Mouse (Mus musculus): ENCODE measurements around the gene Kdelc2.
A peak's percentile ranks its signal among the peaks of the same experiment; 100 is the strongest.

Gene Kdelc2

DNA sequence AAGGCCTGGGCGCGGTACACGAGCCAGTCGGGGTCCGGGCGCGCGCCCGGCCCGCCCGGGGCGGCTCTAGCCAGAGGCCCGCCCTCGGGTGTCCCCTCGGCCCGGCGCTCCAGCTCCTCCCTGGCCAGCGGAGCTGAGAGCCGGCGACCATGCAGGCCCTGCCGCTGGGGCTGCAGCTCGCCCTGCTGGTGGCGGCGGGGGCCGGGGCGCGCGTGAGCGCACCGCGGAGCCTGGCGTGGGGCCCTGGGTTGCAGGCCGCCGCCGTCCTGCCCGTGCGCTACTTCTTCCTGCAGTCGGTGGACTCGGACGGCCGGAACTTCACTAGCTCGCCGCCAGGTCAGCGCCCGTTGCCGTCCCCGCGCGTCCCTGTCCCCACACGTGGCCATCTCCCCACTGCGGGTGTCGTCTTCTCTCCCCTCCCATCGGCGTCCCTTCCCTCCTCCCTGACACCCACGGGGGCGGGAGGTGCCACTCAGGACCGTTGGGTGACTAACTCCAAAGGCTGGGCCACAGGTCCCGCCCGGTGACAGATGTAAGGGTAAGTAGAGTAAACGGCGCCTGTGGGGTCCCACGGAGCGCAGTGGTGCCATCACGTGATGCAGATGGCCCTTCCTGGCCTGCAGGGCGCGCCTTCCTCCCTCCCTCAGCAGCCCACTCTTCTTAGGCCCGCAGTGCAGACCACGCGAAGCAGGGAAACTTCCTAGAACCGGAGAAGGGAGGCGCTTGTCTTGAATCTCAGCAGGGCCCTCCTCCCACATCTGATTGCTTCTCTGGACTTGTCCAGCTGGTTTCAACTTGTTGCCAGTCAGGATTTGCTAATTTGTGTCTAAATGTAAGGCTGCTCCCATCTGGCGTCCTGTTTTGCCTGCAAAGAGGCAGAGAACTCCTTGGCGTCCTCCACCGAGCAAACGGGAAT, at the start of gene Kdelc2:
Gene Kdelc2, plus strand, starts transcription at position 75 of the 916 bp plus-strand sequence.
- peak; percentile 84 for DNase-seq

DNA sequence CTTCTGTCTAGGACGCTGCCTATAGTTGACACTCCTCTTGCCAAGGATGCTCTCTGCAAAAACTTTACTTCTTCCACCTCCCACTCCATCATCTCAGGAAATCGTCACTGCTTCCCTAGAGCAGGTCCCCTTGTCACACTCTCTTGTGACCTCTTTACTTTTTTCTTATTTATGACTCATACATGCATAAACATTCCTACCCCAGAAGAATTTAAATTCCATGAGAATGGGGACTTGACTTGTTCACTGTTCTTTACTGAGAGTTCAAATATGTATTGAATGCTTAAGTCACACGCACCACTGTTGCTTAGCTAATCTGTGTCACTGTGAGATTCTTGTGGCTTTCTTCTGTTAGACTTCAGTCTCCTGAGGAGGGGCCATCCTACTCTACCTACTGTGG, 48.7 kb upstream of the Kdelc2 start:
- DNase-seq: no peak

DNA sequence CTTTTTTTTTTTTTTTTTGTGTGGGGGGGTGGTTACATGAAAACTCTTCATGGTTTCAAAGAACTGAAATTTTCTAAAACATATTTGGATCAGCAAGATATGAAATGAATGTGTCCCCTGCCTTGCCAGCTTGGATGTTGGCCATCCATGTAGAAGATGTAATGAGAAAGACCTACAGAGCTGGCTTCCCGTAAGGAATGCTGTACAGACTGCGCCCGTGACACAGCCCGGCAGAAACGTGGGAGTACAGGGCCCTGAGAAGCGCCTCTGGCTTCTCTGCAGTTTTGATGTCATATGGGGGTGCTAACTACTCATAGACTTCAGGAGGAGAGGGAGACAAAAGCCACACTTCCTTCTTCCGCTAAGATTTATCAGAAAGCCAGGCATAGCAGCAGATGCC, 44.2 kb upstream of the Kdelc2 start:
- DNase-seq: no peak

DNA sequence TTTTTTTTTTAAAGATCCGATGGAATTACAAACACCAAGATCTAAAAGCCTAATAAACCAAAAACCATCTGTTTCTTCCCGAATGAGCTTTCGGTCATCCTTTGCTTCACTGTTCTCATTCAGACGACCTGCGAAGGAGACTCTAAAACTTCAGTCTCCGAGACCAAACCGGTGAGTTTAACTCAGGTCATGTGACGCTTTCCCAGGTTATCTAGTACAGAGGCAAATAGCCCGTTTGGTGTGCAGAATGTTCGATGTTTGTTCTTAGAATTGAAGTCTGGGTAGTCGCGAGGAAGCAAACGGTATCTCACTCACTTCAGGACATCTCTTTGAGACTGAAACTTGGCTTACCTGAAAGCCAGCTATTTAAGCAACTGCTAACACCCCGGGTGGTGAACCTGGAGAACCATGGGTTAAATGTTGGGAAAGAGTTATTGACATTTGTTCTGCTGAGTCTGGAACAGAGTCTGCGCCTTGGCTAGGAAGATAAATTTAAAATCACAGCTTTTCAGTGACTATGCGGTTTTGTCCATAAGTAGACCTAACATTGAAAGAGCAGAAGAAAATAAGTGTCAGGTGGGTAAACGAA, 43.4 kb upstream of the Kdelc2 start:
- no peak for DNase-seq

- DNase-seq: peak; percentile 77
These were observed 42.9 kb upstream of the Kdelc2 start for GRCm38 (mm10) chr9:53340969-53341368.

- DNase-seq: no peak
These were observed 41.8 kb upstream of the Kdelc2 start for GRCm38 (mm10) chr9:53341981-53342380.

GRCm38 (mm10) chr9:53344646-53345432, 39.0 kb upstream of the Kdelc2 start:
- no peak for DNase-seq

DNA sequence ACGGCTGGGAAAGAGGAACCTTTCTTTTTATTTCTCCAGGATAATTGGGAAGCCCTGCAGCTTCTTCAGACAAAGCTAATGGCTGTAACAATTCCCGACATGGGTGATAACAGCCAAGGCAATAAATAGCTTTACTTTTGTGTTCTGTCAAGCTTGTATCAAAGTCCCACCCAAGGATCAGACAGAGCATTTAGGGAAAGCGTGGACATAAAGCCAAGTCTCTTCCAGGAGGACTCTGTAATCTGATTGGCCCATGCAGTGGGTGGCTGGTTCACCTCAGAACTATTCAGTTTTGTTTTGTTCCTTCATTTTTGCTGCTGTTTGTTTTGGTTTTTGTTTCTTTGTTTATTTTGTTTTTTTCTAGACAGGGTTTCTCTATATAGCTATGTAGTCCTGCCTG, 38.1 kb upstream of the Kdelc2 start:
- DNase-seq: no peak

DNA sequence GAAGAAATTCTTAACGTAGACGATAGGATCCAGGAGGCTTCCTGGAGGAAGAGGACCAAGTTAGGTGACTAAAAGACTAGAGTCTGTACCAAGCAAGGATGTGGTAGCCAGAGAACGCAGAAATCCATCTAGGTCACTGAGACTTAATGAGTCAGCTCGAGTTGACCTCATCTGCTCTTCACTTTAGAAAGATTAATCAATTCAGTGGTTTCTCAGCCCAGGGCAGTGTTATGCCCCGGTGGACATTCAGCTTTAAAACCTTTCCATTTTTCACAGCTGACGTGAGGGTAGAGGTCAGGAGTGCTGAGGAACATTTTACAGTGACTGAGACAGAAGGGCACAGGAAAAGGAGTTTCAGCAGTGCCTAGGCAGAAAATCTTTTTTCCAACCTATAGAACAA, 37.4 kb upstream of the Kdelc2 start:
- DNase-seq: peak; percentile 53

DNA sequence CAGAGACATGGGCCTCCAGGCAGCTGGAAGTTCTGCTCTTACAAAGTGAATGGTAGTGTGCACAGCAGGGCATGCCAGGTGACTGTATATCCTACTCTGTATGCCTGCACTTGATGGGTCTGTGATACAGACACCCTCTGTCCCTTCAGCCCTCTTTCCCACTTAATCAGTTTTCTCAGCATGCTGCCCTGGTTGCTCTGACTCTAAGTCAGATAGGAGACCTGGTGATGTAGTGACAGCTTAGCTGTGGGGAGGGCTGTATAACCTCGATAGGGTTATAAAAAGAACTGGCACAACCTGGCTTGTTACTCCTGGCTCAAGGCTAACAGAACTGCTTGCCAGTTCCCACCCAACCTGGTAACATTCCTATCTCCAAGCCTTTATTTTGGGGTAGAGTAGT, 34.6 kb upstream of the Kdelc2 start:
- no peak for DNase-seq

GRCm38 (mm10) chr9:53350331-53350730, 33.5 kb upstream of the Kdelc2 start:
- no peak for DNase-seq

GRCm38 (mm10) chr9:53351899-53352298, 31.9 kb upstream of the Kdelc2 start:
- no peak for DNase-seq

- DNase-seq: no peak
These were observed 30.7 kb upstream of the Kdelc2 start for GRCm38 (mm10) chr9:53353161-53353560.

DNA sequence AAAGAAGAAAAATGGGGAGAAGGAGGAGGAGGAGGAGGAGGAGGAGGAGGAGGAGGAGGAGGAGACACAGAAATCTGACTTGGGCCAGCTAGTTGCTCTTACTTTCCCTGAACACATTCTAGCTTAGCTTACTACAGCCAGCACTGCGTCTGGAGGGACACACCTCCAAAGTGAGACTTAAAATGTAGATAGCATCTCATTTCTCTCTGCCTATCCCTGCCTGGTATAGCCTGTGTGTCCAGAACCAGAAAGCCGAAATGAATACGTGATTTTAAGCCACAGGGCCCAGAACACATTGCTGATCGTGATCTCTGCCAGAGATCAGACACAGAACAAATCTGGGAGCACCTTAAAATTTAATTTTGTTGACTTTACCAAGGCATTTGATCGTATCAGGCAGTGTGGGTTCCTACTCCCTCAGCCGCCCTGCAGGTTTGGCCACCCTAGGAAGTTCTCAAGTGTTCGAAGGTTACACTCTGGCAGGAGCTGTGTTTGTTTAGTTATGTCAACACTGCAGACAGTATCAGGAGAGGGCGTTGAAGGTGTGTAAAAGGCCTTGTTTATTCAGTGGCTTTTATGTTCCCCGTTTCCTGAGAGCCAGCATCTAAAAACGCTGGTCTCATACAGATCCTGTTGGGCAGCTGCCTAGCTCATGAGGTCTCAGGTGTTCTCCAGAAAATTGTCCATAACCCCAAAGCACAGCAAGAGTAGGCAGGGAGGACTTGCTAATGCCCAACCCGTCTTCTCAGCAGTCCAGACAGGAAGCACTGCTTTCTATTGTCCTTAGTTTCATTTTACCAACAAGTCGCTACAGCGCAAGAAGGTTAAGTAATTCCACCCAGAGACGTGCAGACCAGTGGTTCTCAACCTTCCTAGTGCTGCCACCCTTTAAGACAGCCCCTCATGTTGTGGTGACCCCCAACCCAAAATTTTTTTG, 27.3 kb upstream of the Kdelc2 start:
- DNase-seq: peak; percentile 38

DNA sequence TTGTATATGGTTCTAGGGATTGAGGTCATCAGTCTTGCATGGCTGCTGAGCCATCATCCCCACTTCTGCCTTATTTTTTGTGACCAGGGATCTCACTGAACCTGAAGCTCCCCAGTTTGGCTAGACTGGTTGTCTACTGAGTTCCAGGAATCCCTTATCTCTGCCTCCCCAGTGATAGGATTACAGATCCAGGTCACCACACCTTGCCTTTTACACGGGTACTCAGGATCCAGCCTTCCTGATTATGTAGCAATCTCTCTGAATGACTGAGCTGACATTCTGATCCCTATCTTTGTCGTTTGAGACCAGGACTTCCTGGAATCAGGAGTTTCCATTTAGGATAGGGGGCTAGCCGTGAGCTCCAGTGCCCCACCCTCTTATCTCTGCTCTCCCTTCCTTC, 12.5 kb upstream of the Kdelc2 start:
- DNase-seq: no peak

- DNase-seq: no peak
These were observed 7.9 kb upstream of the Kdelc2 start for GRCm38 (mm10) chr9:53375907-53376306.

- DNase-seq: no peak
These were observed 7.0 kb upstream of the Kdelc2 start for GRCm38 (mm10) chr9:53376820-53377219.

- DNase-seq: no peak
These were observed 6.2 kb upstream of the Kdelc2 start for GRCm38 (mm10) chr9:53377597-53377996.

DNA sequence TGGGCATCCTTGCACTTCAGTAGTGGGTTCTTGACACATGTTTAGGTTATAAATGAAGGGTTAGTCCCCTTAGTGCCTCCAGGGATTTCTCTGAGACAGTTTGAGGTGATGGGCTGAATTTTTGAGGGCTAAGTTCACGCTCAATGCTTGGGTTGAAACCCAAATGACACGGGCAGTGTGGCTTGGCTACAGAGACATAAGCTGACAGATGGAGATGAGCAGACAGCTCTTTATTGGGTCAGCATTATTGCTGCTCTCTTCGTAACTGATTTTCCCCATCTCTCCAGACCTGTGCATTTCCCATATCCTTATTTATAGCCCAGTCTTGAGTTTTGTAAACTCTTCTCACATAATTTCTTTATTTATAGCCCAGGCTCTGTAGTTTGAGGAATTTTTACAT, 5.7 kb upstream of the Kdelc2 start:
- DNase-seq: no peak

- DNase-seq: no peak
These were observed 3.2 kb upstream of the Kdelc2 start for GRCm38 (mm10) chr9:53380595-53380994.

GRCm38 (mm10) chr9:53381113-53381615, 2.7 kb upstream of the Kdelc2 start:
- no peak for DNase-seq

DNA sequence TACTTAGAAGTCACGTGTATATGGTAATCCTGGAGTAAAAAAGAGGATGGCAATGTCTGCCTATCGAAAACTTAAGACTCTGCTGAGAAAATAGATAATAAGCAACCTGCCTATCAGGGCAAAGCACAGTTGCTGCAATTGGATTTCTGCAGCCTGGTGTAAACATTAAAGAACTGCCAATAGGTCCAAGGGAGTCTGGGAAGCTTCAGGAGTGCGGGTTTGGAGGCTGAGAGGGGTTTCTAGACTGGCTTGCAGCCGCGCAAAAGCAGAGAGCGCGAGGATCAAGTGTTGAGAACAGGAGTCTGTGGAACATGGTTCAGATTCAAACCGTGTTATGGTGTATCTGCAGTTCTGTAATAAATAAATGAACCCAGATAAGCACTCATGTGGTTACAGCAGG, 1.0 kb downstream of the Kdelc2 start:
- DNase-seq: no peak

Measured in kidney, adult 11 months (tissue).